Mouse (Mus musculus) cortical plate, adult 2 months (tissue): Measurements from ENCODE around the gene Otog.

Experiments used
- CTCF ChIP-seq: fragments of 200-500 bp; IDR thresholded peaks from 2 replicates; pipeline ENCODE4 v1.5.1; 2011; ENCODE audit warnings: mild to moderate bottlenecking, control low read depth, low read length; ENCODE audit not compliant: insufficient read depth; ENCODE audit errors: extremely low read depth
- POLR2A ChIP-seq: fragments of 200-500 bp; IDR thresholded peaks from 2 replicates; pipeline ENCODE4 v1.6.1; 2011; ENCODE audit warnings: mild to moderate bottlenecking, low read length, control low read depth; ENCODE audit not compliant: insufficient read depth; ENCODE audit errors: extremely low read depth

DNA sequence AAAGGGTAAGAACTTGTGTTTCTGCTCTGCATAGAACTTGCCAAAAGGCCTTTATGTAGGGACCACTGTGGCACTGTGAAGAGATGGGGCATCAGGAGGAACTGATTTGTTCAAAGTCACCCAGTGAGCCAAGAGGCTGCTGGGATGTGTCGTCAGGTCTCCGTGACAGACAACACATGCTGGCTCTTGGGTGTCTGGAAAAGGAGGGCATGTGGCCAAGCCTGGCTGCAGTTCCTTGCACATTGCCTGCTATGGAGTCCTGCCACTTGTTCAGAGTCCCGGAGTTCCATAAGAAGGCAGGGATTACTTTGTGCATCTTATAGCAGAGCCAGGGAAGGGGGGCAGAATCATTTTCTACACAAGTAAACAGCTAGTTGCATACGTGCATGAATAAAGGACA is 13.9 kb upstream of the Otog start:
- no peak for TF ChIP-seq CTCF
- no peak for TF ChIP-seq POLR2A
